Mouse (Mus musculus): ENCODE measurements at regions not wholly inside any gene's neighbourhood (a gene's known extent, or its start where the extent isn't known, plus 50 kb on each side); places are given as distances from the start of the nearest gene placed in this dataset.

GRCm38 (mm10) chr4:131303936-131304335, 359.8 kb downstream of the Matn1 start:
- TF ChIP-seq CTCF (IDR thresholded peaks at IDR 0.05; ENCODE audit: control insufficient read depth, insufficient read depth, insufficient replicate concordance, low read depth, low read length) (no peak), POLR2A (IDR thresholded peaks at IDR 0.05; ENCODE audit: control insufficient read depth, low read depth, low read length) (no peak)

Data from testis, adult 2 months (tissue).